8 mouse cellular contexts compared by ENCODE assay signal in the genomic region with DNA sequence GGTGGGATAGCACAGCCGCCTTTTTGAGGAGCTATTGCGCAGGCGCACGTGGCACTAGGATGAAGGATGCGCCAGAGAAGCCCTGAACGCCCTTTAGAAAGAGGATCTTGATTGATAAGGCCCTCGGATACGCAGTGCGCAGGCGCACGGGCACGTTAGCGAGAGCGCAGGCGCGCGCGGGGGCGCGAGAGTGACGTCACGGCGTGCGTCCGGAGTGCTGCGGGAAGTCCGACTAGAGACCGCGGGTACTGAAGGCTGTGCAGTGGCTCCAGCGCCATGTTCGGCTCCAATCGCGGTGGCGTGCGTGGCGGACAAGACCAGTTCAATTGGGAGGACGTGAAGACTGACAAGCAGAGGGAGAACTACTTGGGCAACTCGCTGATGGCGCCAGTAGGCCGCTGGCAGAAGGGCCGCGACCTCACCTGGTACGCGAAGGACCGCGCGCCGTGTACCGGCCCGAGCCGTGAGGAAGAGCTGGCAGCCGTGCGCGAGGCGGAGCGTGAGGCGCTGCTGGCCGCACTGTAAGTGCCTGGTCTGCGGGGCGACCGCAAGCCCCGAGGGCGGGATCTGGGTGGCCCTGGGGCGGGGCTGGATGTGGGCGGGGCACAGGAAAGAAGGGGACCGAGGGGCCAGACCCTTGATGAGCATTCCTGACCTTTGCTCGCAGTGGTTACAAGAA. TPM values are rescaled to one million over a fixed set of nuclear protein-coding genes. Genes with fewer than 3 reads are reported as not detected.
DNase-seq lines count a peak whose midpoint lies in the region; ATAC-seq and TF ChIP-seq lines count a peak whose summit lies in the region.

TSS of gene 2310033P09Rik (plus strand) at position 169 of the 679 bp plus-strand sequence.

- H3K9ac ChIP-seq in ES-Bruce4 (ENCODE audit: low read depth, poor library complexity, severe bottlenecking) = peak within 1 kb of the TSS; percentile 51
- peak within 1 kb of the TSS; percentile 89 for H3K9ac ChIP-seq in forebrain, embryonic 13.5 days
- peak within 1 kb of the TSS; percentile 75 for H3K9ac ChIP-seq in heart, postnatal 0 days (replicated peaks; ENCODE audit: low read depth, low read length)
- peak within 1 kb of the TSS; percentile 95 for H3K9ac ChIP-seq in liver, embryonic 15.5 days
- peak within 1 kb of the TSS; percentile 60 for H3K9ac ChIP-seq in neural tube, embryonic 11.5 days (ENCODE audit: low read length)
- peak within 1 kb of the TSS; percentile 95 for H3K9ac ChIP-seq in stomach, embryonic 16.5 days (ENCODE audit: low read length)

- H3K27me3 ChIP-seq in ES-Bruce4 (ENCODE audit: control insufficient read depth, insufficient read depth, low read length, poor library complexity, severe bottlenecking) = no peaks in the 10 kb centered on the region
- H3K27me3 ChIP-seq in forebrain, embryonic 13.5 days = no peaks in the 10 kb centered on the region
- H3K27me3 ChIP-seq in heart, postnatal 0 days (ENCODE audit: control insufficient read depth, insufficient read depth, low read length) = no peaks in the 10 kb centered on the region
- H3K27me3 ChIP-seq in liver, embryonic 15.5 days = no peaks in the 10 kb centered on the region
- H3K27me3 ChIP-seq in neural tube, embryonic 11.5 days (ENCODE audit: control insufficient read depth, insufficient read depth, low read length) = no peaks in the 10 kb centered on the region
- H3K27me3 ChIP-seq in stomach, embryonic 16.5 days (ENCODE audit: control insufficient read depth, insufficient read depth, low read length) = no peaks in the 10 kb centered on the region

- peak; percentile 77 for TF ChIP-seq POLR2A in ES-Bruce4 (IDR thresholded peaks at IDR 0.05; ENCODE audit: insufficient read depth, low read length)

- no peak for TF ChIP-seq CTCF in ES-Bruce4 (IDR thresholded peaks at IDR 0.05; ENCODE audit: low read depth, low read length)
- no peak for TF ChIP-seq CTCF in heart, postnatal 0 days (IDR thresholded peaks at IDR 0.05; ENCODE audit: low read depth)

- H3K4me1 ChIP-seq in ES-Bruce4 (ENCODE audit: control insufficient read depth, insufficient read depth, low read length) = no peaks in the 10 kb centered on the region
- H3K4me1 ChIP-seq in forebrain, embryonic 13.5 days = peaks cover 23% of the 10 kb centered on the region
- peaks cover under 1% of the 10 kb centered on the region; the same call in 1 of the 2 replicates for H3K4me1 ChIP-seq in heart, postnatal 0 days (ENCODE audit: control insufficient read depth, insufficient read depth)
- peaks cover 46% of the 10 kb centered on the region for H3K4me1 ChIP-seq in liver, embryonic 15.5 days (replicated peaks)
- H3K4me1 ChIP-seq in neural tube, embryonic 11.5 days (ENCODE audit: control insufficient read depth, insufficient read depth, low read length) = 0 out of 2 replicates have a peak, but pooled peaks cover 8% of the 10 kb centered on the region
- peaks cover 23% of the 10 kb centered on the region for H3K4me1 ChIP-seq in stomach, embryonic 16.5 days (ENCODE audit: control insufficient read depth, insufficient read depth, low read length)

- TF ChIP-seq EP300 in ES-Bruce4 (IDR thresholded peaks at IDR 0.05; ENCODE audit: insufficient read depth, low read depth, low read length) = no peak
- TF ChIP-seq EP300 in heart, postnatal 0 days (IDR thresholded peaks at IDR 0.05; ENCODE audit: low read depth) = no peak

- H3K4me3 ChIP-seq in ES-Bruce4 (ENCODE audit: low read depth, low read length) = peak within 1 kb of the TSS; percentile 79
- H3K4me3 ChIP-seq in forebrain, embryonic 13.5 days = peak within 1 kb of the TSS; percentile 60
- H3K4me3 ChIP-seq in heart, postnatal 0 days (ENCODE audit: low read depth, low read length) = peak within 1 kb of the TSS; percentile 85
- peak within 1 kb of the TSS; percentile 97 for H3K4me3 ChIP-seq in liver, embryonic 15.5 days (replicated peaks)
- H3K4me3 ChIP-seq in neural tube, embryonic 11.5 days (ENCODE audit: low read depth, low read length) = peak within 1 kb of the TSS; percentile 64
- H3K4me3 ChIP-seq in stomach, embryonic 16.5 days (replicated peaks; ENCODE audit: low read length) = peak within 1 kb of the TSS; percentile 97

- peak within 1 kb of the TSS; percentile 8; the same call in 1 of the 2 replicates for H3K27ac ChIP-seq in ES-Bruce4 (ENCODE audit: insufficient read depth, low read length)
- H3K27ac ChIP-seq in forebrain, embryonic 13.5 days = peak within 1 kb of the TSS; percentile 86
- H3K27ac ChIP-seq in heart, postnatal 0 days (ENCODE audit: low read depth) = peak within 1 kb of the TSS; percentile 95
- peak within 1 kb of the TSS; percentile 94 for H3K27ac ChIP-seq in liver, embryonic 15.5 days (replicated peaks)
- peak within 1 kb of the TSS; percentile 50 for H3K27ac ChIP-seq in neural tube, embryonic 11.5 days (ENCODE audit: low read depth, low read length)
- H3K27ac ChIP-seq in stomach, embryonic 16.5 days (ENCODE audit: low read length) = peak within 1 kb of the TSS; percentile 96

- peak; percentile 92 for DNase-seq in heart, postnatal 0 days (ENCODE audit: low spot score)
- DNase-seq in kidney, postnatal 4 days = peak; percentile 94 to 96
- DNase-seq in neural tube, embryonic 11.5 days (ENCODE audit: low spot score) = peak; percentile 99

- peaks cover 28% of the 10 kb centered on the region for H3K36me3 ChIP-seq in ES-Bruce4 (ENCODE audit: control insufficient read depth, insufficient read depth, low read length, poor library complexity, severe bottlenecking)
- peaks cover 65% of the 10 kb centered on the region for H3K36me3 ChIP-seq in forebrain, embryonic 13.5 days (ENCODE audit: poor library complexity, severe bottlenecking)
- H3K36me3 ChIP-seq in heart, postnatal 0 days (replicated peaks; ENCODE audit: control insufficient read depth, insufficient read depth, low read length) = peaks cover 55% of the 10 kb centered on the region
- peaks cover 76% of the 10 kb centered on the region for H3K36me3 ChIP-seq in liver, embryonic 15.5 days (replicated peaks)
- peaks cover 17% of the 10 kb centered on the region for H3K36me3 ChIP-seq in neural tube, embryonic 11.5 days (ENCODE audit: control insufficient read depth, insufficient read depth, low read length)
- H3K36me3 ChIP-seq in stomach, embryonic 16.5 days (ENCODE audit: control insufficient read depth, insufficient read depth, low read length) = peaks cover 6% of the 10 kb centered on the region; the same call in 1 of the 2 replicates

- no peaks in the 10 kb centered on the region for H3K9me3 ChIP-seq in ES-Bruce4 (replicated peaks; ENCODE audit: control insufficient read depth, insufficient read depth, low read length, poor library complexity, severe bottlenecking)
- no peaks in the 10 kb centered on the region for H3K9me3 ChIP-seq in forebrain, embryonic 13.5 days (replicated peaks)
- no peaks in the 10 kb centered on the region for H3K9me3 ChIP-seq in heart, postnatal 0 days (replicated peaks; ENCODE audit: control insufficient read depth, low read length)
- no peaks in the 10 kb centered on the region for H3K9me3 ChIP-seq in liver, embryonic 15.5 days (replicated peaks)
- H3K9me3 ChIP-seq in neural tube, embryonic 11.5 days (ENCODE audit: control insufficient read depth, low read length) = no peaks in the 10 kb centered on the region
- H3K9me3 ChIP-seq in stomach, embryonic 16.5 days (replicated peaks; ENCODE audit: control insufficient read depth, low read length) = no peaks in the 10 kb centered on the region

- peak; percentile 73 for ATAC-seq in cerebellum, adult (ENCODE audit: insufficient number of reproducible peaks, low FRiP score, low TSS enrichment)
- peak; percentile 89 for ATAC-seq in forebrain, embryonic 13.5 days
- ATAC-seq in heart, postnatal 0 days (ENCODE audit: insufficient read depth, low read depth) = peak; percentile 89
- ATAC-seq in liver, embryonic 15.5 days (ENCODE audit: insufficient read depth) = peak; percentile 81
- peak; percentile 87 for ATAC-seq in neural tube, embryonic 11.5 days (ENCODE audit: insufficient read depth, low FRiP score, low TSS enrichment)
- peak; percentile 91 for ATAC-seq in stomach, embryonic 16.5 days (ENCODE audit: insufficient read depth, low FRiP score)

- peak within 1 kb of the TSS; percentile 82 for H3K4me2 ChIP-seq in forebrain, embryonic 13.5 days
- H3K4me2 ChIP-seq in heart, postnatal 0 days (ENCODE audit: low read depth, low read length) = peak within 1 kb of the TSS; percentile 90
- peak within 1 kb of the TSS; percentile 94 for H3K4me2 ChIP-seq in liver, embryonic 15.5 days
- peak within 1 kb of the TSS; percentile 82 for H3K4me2 ChIP-seq in neural tube, embryonic 11.5 days (ENCODE audit: low read depth)
- H3K4me2 ChIP-seq in stomach, embryonic 16.5 days (ENCODE audit: low read depth, low read length) = peak within 1 kb of the TSS; percentile 82

- WGBS in forebrain, embryonic 13.5 days = under 1% methylated on average over 66 of the region's 67 CpGs
- WGBS in heart, postnatal 0 days = 1% methylated on average over 67 of the region's 67 CpGs
- WGBS in liver, embryonic 15.5 days (ENCODE audit: insufficient replicate concordance) = under 1% methylated on average over 67 of the region's 67 CpGs
- under 1% methylated on average over 54 of the region's 67 CpGs for WGBS in neural tube, embryonic 11.5 days
- under 1% methylated on average over 67 of the region's 67 CpGs for WGBS in stomach, embryonic 16.5 days

RNA-seq across cellular contexts. Expression of gene 2310033P09Rik, which starts in this region (rescaled TPM):
- 14.3 and 15.3 TPM in 2 replicates for polyA plus RNA-seq in ES-Bruce4 (2011; ENCODE audit: insufficient read depth, insufficient read length, low read depth, missing spikeins)
- 32.3 and 35.1 TPM in 2 replicates for polyA plus RNA-seq in forebrain, embryonic 13.5 days (2015; fragmentation: Nextera tagmentation; extraction: Ambion mirVana)
- 1.6 TPM in 1 of 2 replicates, not detected in the other for total RNA-seq in heart, postnatal 0 days (2014; rRNA removed; ENCODE audit: low replicate concordance)
- 19.9 and 21.4 TPM in 2 replicates for polyA plus RNA-seq in heart, postnatal 0 days (2015; fragmentation: Nextera tagmentation; extraction: Ambion mirVana)
- polyA plus RNA-seq in liver, embryonic 15.5 days (2015; fragmentation: Nextera tagmentation; extraction: Ambion mirVana) = 15.4 and 15.9 TPM in 2 replicates
- 31.0 and 33.1 TPM in 2 replicates for polyA plus RNA-seq in neural tube, embryonic 11.5 days (2014; fragmentation: Nextera tagmentation; extraction: Ambion mirVana)
- polyA plus RNA-seq in stomach, embryonic 16.5 days (2015; fragmentation: Nextera tagmentation; extraction: Ambion mirVana) = 22.5 and 24.9 TPM in 2 replicates

Comparison
In these comparisons a context has a peak if more than half of its experiments do, and no peak if none do; other contexts are left out.
1. Peak in every context shown above with its lines: DNase-seq, ATAC-seq, H3K4me3 ChIP-seq and H3K27ac ChIP-seq.
2. H3K27ac ChIP-seq: peak in every context shown above with its lines; median percentile 96 in stomach, embryonic 16.5 days; 95 in heart, postnatal 0 days; 94 in liver, embryonic 15.5 days; 86 in forebrain, embryonic 13.5 days; 50 in neural tube, embryonic 11.5 days; 8 in ES-Bruce4.